Mouse (Mus musculus): ENCODE data around the gene Rabgef1. TPM values are rescaled to one million over a fixed set of nuclear protein-coding genes. Genes with fewer than 3 reads are reported as not detected.

Gene Rabgef1
- 49.4 and 56.4 TPM in 2 replicates for polyA plus RNA-seq (2015; fragmentation: Nextera tagmentation; extraction: Ambion mirVana)

DNA sequence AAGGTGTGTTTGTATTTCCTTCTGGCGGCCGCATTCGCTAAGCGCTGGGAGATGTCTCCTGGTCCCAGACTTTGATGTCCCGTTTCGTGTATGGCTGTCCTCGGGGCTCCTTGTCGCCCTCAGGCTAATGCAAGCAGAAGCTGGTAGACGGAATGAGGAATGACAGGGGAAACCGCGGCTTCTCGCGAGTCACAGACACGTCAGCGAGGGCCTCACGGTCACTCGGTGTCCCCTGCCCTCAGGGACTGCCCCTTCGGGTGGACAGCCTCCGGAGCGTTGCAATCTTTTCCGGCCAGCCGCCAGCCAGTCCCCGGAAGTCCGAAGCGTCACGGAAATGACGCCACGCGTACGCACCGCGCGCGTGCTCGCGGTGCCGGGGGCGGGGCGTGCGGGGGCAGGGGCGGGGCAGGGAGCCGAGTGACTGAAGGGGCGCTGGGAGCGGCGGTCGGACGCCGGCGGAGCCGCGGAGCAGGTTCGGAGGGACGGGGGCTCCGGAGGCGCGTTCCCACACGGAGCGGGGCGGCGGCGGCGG lies at the start of gene Rabgef1:
TSS of gene Rabgef1 (plus strand) at position 376 of the 532 bp plus-strand sequence.

DNA sequence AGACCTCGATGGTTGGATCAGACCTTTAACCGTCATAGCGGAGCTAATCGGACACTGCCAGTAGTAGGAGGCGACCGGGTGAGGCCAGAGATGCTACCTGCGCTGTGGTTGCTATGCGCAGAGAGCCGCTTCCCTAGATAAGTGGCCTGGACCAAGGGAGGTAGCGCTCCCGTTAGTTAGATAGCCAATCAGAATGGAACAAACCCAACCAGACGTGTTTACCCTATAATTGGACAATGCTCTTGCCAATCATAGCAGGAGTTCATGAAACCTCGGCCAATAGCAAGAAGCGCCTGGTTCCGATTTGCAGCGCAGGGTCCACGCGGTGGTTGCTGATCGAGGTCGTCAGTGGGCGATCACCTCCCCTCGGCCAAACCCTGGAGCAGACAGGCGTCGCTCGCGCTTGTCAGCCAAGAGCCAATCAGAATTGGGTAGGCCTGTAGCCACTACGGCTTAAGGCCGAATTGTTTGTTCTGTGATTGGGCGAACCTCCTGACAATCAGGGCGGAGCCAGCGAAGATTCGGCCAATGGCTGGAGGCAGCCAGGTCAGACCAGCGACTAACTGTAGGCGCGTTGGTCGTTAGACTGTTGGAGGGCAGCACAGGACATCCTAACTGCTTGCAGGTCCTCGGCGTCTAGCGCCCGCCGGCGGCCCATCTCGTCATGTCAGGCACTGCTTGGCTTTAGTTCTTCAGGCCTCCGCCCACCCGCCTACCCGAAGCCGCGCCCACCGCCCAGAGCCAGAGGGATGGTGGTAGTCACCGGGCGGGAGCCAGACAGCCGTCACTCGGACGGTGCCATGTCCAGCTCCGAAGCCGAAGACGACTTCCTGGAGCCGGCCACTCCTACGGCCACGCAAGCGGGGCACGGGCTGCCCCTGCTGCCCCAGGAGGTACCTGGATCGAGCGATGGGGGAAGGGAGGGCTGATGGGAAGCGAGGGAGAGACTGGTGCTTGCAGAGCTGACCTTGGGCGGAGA lies 27.0 kb upstream of the Rabgef1 start, which contains the start of gene Kctd7:
TSS of gene Kctd7 (plus strand) at position 528 of the 979 bp plus-strand sequence.

DNA sequence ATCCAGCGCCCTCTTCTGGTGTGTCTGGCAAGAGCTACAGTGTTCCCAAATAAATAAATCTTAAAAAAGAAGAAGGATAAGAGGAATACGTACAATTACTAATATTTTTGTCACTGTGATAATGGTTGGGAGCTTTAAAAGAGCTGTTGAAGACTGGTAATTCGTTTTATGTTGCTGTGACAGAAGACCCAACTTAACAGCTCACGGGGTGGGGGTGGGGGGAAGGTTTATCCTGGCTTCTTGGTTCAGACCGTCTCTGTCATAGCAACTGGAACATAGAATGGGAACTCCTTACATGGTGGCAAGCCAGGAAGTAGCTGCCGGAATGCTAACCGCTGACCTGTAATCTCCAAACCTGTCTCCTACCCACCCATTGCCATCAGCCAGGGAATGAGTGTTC lies 45.2 kb downstream of the Rabgef1 start, which contains the start of gene Tmem248:
TSS of gene Tmem248 (plus strand) at position 301 of the 400 bp plus-strand sequence.

DNA sequence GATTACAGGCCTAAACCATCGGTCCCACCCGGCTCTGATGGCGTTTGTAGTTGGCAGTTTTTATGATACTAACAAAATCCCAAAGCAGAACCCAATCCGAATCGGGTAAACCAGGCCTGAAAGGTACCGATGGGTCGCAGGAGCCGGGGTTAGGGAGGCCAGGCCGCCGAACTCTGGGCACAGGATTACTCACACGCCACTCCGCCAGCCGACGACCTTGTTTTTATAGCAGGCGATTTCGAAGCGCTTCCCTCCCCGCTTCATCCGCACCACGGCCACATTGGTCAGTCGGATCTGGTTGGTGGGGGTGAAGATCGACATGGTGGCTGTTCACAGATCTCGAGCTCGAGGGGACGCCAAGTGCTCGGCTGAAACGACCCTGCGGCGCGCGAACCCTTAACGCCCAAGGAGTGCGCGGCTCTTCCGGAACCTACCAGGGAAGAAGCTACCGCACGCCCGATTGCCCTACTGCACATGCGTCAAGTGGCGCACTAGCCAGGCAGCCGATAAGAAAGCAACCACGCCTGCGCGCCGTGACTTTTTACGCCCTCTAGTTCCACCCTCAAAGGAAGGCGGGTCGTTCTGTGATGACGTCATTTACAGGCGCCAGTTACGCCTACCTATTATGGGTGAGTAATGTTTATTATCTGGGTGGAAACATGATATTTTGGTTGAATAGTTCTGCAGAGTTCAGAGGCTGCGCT lies 83.6 kb downstream of the Rabgef1 start, which contains the start of the genes Sbds and Tyw1:
TSS of gene Sbds (minus strand) at position 514 of the 704 bp plus-strand sequence.
TSS of gene Tyw1 (plus strand) at position 603 of the 704 bp plus-strand sequence.

Other genes starting within 250 kb of the Rabgef1 start
- 15.9 and 18.2 TPM in 2 replicates for gene Vkorc1l1, start 229.8 kb upstream of the Rabgef1 start, polyA plus RNA-seq (2015; fragmentation: Nextera tagmentation; extraction: Ambion mirVana)
- gene Gusb, start 168.7 kb upstream of the Rabgef1 start, polyA plus RNA-seq (2015; fragmentation: Nextera tagmentation; extraction: Ambion mirVana): 36.4 and 46.4 TPM in 2 replicates
- 32.7 and 35.1 TPM in 2 replicates for gene Asl, start 142.6 kb upstream of the Rabgef1 start, polyA plus RNA-seq (2015; fragmentation: Nextera tagmentation; extraction: Ambion mirVana)
- 30.6 and 35.2 TPM in 2 replicates for gene Crcp, start 142.5 kb upstream of the Rabgef1 start, polyA plus RNA-seq (2015; fragmentation: Nextera tagmentation; extraction: Ambion mirVana)
- 75.6 and 83.0 TPM in 2 replicates for gene Tpst1, start 98.5 kb upstream of the Rabgef1 start, polyA plus RNA-seq (2015; fragmentation: Nextera tagmentation; extraction: Ambion mirVana)
- gene Kctd7, start 26.9 kb upstream of the Rabgef1 start, polyA plus RNA-seq (2015; fragmentation: Nextera tagmentation; extraction: Ambion mirVana): 3.9 and 5.0 TPM in 2 replicates
- gene Tmem248, start 45.3 kb downstream of the Rabgef1 start, polyA plus RNA-seq (2015; fragmentation: Nextera tagmentation; extraction: Ambion mirVana): 30.7 and 36.9 TPM in 2 replicates
- 69.1 and 82.2 TPM in 2 replicates for gene Sbds, start 83.7 kb downstream of the Rabgef1 start, polyA plus RNA-seq (2015; fragmentation: Nextera tagmentation; extraction: Ambion mirVana)
- gene Tyw1, start 83.8 kb downstream of the Rabgef1 start, polyA plus RNA-seq (2015; fragmentation: Nextera tagmentation; extraction: Ambion mirVana): 11.9 and 12.7 TPM in 2 replicates
- not detected in 2 replicates for gene Caln1, start 197.7 kb downstream of the Rabgef1 start, polyA plus RNA-seq (2015; fragmentation: Nextera tagmentation; extraction: Ambion mirVana)
- not detected in 2 replicates for gene A330070K13Rik, start 212.8 kb downstream of the Rabgef1 start, polyA plus RNA-seq (2015; fragmentation: Nextera tagmentation; extraction: Ambion mirVana)